Mouse (Mus musculus) midbrain, embryonic 15.5 days (tissue): ENCODE measurements around the gene Tmem231. TPM values are rescaled to one million over a fixed set of nuclear protein-coding genes. Genes with fewer than 3 reads are reported as not detected.

Experiments
- ATAC-seq: fragments of 200-750 bp; cut with Nextera tagmentation; replicated peaks from 2 replicates; pipeline ENCODE4 v1.8.0; 2017; ENCODE audit warnings: moderate TSS enrichment
- H3K27ac ChIP-seq: fragments of 300-500 bp; sonication (generic); 2 replicates; pipeline ENCODE4 v1.5.1; 2015; ENCODE audit warnings: mild to moderate bottlenecking, inconsistent platforms
- H3K27me3 ChIP-seq: fragments of 300-500 bp; sonication (generic); replicated peaks from 2 replicates; pipeline ENCODE4 v1.6.1; 2015; ENCODE audit warnings: inconsistent platforms
- H3K36me3 ChIP-seq: fragments of 300-500 bp; sonication (generic); replicated peaks from 2 replicates; pipeline ENCODE4 v1.6.1; 2015; ENCODE audit warnings: inconsistent platforms
- H3K4me1 ChIP-seq: fragments of 300-500 bp; sonication (generic); 2 replicates; pipeline ENCODE4 v1.6.1; 2015; ENCODE audit warnings: inconsistent platforms
- H3K4me2 ChIP-seq: fragments of 300-500 bp; sonication (generic); 2 replicates; pipeline ENCODE4 v1.6.1; 2015; ENCODE audit warnings: inconsistent platforms, mild to moderate bottlenecking, moderate library complexity
- H3K4me3 ChIP-seq: fragments of 300-500 bp; sonication (generic); 2 replicates; pipeline ENCODE4 v1.5.1; 2015; ENCODE audit warnings: mild to moderate bottlenecking, inconsistent platforms
- H3K9ac ChIP-seq: fragments of 300-500 bp; sonication (generic); 2 replicates; pipeline ENCODE4 v1.6.1; 2015; ENCODE audit warnings: mild to moderate bottlenecking, inconsistent platforms
- H3K9me3 ChIP-seq: fragments of 300-500 bp; sonication (generic); 2 replicates; pipeline ENCODE4 v1.6.1; 2016; ENCODE audit warnings: inconsistent platforms
- WGBS: fragments of 180-500 bp; shearing (Covaris S2); methylation state at CpG from one replicate; pipeline ENCODE4 v1.1.7; 2015; ENCODE audit warnings: mixed read lengths; 5-methylcytosine and 5-hydroxymethylcytosine counted together
- polyA plus RNA-seq: library from polyadenylated mRNA; unstranded; fragments of >200 nt; fragmentation: Nextera tagmentation; extraction: Ambion mirVana; gene quantifications from 2 replicates; pipeline ENCODE4 v1.2.1, GENCODE M21; 2015

Tmem231 gene
- polyA plus RNA-seq, 1 experiment from 2014 or later = 20.5 TPM

GRCm38 (mm10) chr8:111865130-111865852 lies 68.4 kb downstream of the Tmem231 start:
- Histone ChIP-seq H3K4me3 (no peak overlapping the region), H3K27me3 (no peaks in the 10 kb centered on the region), H3K4me1 (no peaks in the 10 kb centered on the region), H3K4me2 (no peak overlapping the region), H3K27ac (no peak overlapping the region), H3K9ac (no peak overlapping the region), H3K9me3 (no peaks in the 10 kb centered on the region), H3K36me3 (no peaks in the 10 kb centered on the region)
- no peak for ATAC-seq
- WGBS = 93% methylated on average over 8 of the region's 8 CpGs

DNA sequence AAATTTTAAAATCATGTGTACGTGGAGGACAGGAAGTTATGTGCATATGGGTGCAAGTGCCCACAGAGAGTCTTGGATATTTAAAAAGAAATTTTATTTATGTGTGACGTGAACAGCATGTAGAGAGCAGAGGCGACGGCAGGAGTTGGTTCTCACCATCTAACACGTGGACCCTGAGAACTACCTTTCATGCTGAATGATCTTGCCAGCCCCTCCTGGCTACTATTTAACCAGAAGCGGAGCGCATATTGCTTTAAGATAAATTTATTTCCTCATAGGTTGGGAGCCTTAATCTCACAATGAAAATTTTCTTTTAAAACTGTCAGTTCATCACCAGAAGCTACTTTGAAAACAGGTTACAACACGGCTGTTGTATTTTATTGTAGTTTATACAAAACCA lies 69.0 kb downstream of the Tmem231 start:
- H3K9ac ChIP-seq = no peak overlapping the region
- no peaks in the 10 kb centered on the region for H3K9me3 ChIP-seq
- WGBS = 94% methylated on average over 8 of the region's 8 CpGs
- H3K4me2 ChIP-seq = no peak overlapping the region
- ATAC-seq = no peak
- H3K4me1 ChIP-seq = no peaks in the 10 kb centered on the region
- H3K27me3 ChIP-seq = no peaks in the 10 kb centered on the region
- H3K36me3 ChIP-seq = no peaks in the 10 kb centered on the region
- H3K4me3 ChIP-seq = no peak overlapping the region
- no peak overlapping the region for H3K27ac ChIP-seq

DNA sequence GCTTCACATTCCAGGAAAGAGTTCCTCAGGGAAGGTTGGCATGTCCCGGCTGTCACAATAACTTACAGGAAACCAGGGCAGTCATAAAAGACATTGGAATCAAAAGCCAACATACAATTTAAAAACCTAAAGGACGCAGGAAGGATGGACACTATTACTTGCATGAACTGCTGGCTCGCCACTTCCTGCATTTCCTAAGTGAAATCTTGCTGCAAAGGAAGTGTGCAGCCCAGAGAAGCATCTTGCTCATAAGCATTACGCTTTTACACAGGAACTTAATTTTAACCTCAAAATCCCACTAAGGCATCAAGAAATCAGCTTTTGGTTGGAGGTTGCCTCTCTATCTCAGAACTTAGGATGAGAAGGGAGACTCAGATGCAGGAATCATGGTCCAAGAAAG lies 70.4 kb downstream of the Tmem231 start:
- Histone ChIP-seq H3K27ac (no peak overlapping the region), H3K4me3 (no peak overlapping the region), H3K4me2 (no peak overlapping the region), H3K4me1 (no peaks in the 10 kb centered on the region), H3K36me3 (no peaks in the 10 kb centered on the region), H3K27me3 (no peaks in the 10 kb centered on the region), H3K9ac (no peak overlapping the region), H3K9me3 (no peaks in the 10 kb centered on the region)
- no peak for ATAC-seq
- 85% methylated on average over 4 of the region's 4 CpGs for WGBS

Other genes with a start within 250 kb of the Tmem231 start
- 2.5 TPM in 1 of 2 replicates, not detected in the other for gene Ctrb1, start 242.9 kb downstream of the Tmem231 start, polyA plus RNA-seq
- 51.9 and 55.8 TPM in 2 replicates for gene Bcar1, start 190.1 kb downstream of the Tmem231 start, polyA plus RNA-seq
- 210 and 216 TPM in 2 replicates for gene Cfdp1, start 79.6 kb downstream of the Tmem231 start, polyA plus RNA-seq
- gene Tmem170, start 57.1 kb downstream of the Tmem231 start, polyA plus RNA-seq = 3.7 and 3.8 TPM in 2 replicates
- 4.0 and 4.6 TPM in 2 replicates for gene Chst5, start 23.4 kb downstream of the Tmem231 start, polyA plus RNA-seq
- 430 and 438 TPM in 2 replicates for gene Gabarapl2, start 6.8 kb upstream of the Tmem231 start, polyA plus RNA-seq
- 8.7 and 8.9 TPM in 2 replicates for gene Adat1, start 58.4 kb upstream of the Tmem231 start, polyA plus RNA-seq
- 157 TPM in 2 replicates for gene Kars, start 77.4 kb upstream of the Tmem231 start, polyA plus RNA-seq
- gene Terf2ip, start 77.5 kb upstream of the Tmem231 start, polyA plus RNA-seq = 70.0 and 72.1 TPM in 2 replicates
- gene Gm6793, start 81.2 kb upstream of the Tmem231 start, polyA plus RNA-seq = 1.0 and 1.4 TPM in 2 replicates